Mouse (Mus musculus) left cerebral cortex, postnatal 36 days (tissue): ENCODE data around the gene Arrb2. TPM values are rescaled to one million over a fixed set of nuclear protein-coding genes. Genes with fewer than 3 reads are reported as not detected.

Experiments
- DNase-seq, 2 experiments: peaks; one replicate each; pipeline ENCODE4 v3.0.0; 2021 to 2022; ENCODE audit warnings: low spot score in 2 of 2, mixed read lengths in 1 of 2
- intact Hi-C: fragments of 180-260 bp; cut with DNase I; formaldehyde crosslinking; loops from one replicate; pipeline ENCODE4 v1.15.1; 2025
- total RNA-seq, 2 experiments: library from RNA; stranded (reverse); gene quantifications; 2 replicates each; pipeline ENCODE4 v1.2.3; 2021

The Arrb2 gene
- total RNA-seq, 2 experiments from 2014 or later: 55.5 to 76.0 TPM

DNA sequence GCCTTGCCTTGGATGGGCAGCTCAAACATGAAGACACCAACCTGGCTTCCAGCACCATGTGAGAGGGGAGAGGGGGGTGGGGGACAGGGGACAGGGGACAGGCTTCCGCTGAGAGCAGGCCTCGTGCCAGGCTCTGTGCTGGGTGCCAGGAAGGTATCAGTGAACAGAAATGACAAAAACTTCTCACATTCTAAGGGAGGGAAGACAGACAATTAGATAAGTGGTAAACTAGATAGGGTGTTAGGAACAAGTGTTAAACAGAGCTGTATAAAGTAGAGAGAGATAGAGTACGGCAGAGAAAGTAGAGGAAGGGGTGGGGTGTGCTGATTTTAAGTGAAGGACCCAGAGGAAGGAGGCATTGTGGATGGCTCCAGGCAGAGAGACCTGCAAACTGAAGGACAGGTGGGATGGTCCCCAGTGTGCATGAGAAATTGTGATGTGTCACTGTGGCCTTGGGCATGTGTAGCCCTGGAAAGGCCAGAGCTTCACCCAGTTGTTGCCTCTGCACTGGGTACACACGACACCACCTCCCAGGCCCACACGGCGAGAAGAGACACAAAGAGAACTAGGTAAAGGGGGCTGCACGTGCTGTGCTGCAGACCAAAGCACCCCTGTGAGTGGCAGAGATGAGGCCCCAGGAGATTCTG, 6.4 kb downstream of the Arrb2 start:
- DNase-seq: no peak
- intact Hi-C loops: loop anchor here (10.0 kb wide), 1 partner anchor 316 kb away; no protein-coding TSS in a partner anchor

DNA sequence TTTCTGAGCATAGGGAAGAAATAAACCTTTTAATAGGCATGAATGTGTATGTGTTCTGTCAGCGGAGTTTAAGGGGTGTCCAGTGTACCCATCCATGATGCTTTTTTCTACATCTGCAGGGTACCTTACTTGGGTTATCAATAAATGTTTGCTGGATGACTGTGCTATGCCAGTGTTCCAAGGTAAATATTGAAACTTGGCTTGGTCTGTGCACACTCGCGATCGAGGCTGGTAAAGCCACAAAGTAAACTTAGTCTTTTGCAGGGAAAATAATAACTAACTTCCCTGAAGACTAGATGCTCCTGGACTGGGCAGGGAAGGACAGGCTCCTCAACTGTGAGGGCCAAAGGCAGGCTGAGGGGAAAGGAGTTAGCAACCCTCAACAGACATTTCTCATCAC, 8.2 kb downstream of the Arrb2 start:
- intact Hi-C loops: no loop called here
- no peak for DNase-seq

DNA sequence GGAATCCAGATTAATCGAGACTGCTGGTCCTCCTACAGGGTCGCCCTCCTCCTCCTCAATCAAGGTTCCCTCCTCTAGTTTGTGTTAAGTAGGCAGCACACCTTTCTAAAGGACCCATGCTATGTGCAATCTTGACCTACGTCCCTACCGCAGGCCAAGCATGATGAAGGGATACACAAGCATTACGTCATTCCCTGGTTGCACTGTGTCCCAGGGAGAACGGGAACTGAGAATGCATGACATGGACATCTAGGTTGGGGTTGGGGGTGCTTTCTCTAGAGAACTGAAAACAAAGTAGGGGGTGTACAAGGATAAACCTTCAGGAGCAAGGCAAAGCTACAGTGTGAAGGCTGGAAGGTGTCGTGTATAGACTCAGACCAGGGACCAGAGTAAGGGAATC, 9.4 kb downstream of the Arrb2 start:
- intact Hi-C loops: no loop called here
- DNase-seq: no peak

DNA sequence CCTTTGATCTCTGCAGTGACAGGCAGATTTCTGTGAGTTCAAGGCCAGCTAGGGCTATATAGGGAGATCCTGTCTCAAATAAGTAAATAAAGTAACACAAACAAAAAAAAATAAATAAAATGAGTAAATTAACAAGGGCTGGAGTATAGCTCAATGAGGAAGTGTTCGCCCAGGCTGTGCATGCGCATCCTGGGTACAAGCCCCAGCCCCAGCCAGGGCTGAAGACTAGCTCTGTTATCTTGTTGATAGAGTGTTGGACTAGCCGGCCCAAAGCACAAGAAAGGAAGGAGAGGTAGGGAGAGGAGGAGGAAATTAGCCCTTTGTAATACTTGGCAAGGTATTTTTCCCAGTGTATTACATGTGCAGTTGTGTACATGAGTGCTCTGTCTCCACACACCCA, 11.5 kb downstream of the Arrb2 start:
- intact Hi-C loops: no loop called here
- no peak for DNase-seq

DNA sequence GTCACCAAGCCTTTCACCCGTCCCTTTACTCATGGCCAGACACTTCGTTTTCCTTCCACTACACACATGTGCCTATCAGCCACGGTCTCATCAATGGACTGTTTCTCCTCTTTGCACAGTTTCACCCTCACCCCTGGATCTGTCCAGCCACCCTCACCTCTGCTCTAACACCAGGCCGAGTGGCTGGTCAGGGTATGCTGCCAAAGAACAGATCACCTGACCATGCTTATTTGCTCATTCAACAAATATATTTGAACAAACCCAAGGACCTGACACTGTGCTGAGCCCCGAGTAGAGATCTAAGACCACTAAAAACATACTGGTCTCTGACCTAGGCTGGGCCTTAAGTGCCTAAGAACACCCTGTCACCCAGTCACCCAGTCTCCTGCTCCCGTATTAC, 12.2 kb downstream of the Arrb2 start:
- intact Hi-C loops: no loop called here
- no peak for DNase-seq

DNA sequence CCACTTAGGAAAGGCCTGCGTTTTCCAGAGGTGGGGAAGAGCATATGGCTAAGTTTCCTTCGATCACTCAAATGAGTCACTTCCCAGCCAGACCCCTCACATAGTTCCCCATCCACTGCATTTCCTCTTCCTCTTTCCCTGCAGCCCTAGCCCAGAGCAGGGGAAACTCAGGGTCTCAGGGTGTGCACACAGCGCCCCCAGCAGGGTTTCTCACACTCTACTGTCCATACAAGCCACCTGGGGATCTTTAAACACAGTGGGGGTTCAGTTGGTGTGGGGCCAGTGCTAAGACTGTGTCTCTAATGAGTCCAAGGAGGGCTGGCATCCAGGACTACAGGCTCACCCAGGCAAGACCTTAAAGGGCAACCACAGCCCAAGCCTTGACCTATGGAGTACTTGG, 14.3 kb downstream of the Arrb2 start:
- intact Hi-C loops: no loop called here
- DNase-seq: no peak

DNA sequence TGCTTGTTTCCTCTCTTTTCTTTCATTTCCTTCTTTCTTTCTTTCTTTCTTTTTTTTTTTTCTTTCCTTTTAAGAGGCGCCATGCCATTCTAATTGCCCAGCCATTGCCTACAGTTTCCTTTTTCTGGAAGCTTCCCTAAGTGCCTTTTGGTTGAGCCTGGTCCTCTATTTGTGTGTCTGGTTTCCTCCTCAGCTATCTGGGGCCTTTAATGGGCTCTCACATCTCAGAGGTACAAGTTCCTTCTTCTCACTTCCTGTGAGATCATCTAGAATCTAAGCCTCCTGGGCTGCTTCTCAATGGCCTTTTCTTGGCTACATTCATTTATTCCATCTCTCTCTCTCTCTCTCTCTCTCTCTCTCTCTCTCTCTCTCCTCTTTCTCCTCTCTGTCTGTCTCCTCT, 14.9 kb downstream of the Arrb2 start:
- DNase-seq: no peak
- intact Hi-C loops: no loop called here

DNA sequence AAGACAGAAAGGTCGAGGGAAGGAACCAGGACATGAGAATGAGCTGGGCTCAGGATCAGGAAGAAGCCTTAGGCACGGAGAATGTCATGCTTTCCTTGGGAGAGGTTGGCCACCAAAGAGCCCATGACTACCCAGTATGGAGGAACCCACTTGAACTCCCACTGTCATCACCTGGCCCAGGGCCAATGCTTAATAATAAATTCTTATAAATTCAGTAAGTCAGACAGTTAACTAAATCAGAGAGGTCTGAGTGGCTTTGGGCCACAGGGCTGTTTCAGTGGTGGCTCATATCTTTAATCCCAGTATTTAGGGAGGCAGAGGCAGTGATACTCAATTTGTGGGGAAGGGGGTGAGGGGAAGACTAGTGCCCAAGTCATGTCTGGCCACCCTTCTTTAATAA, 18.5 kb downstream of the Arrb2 start:
- DNase-seq: no peak
- intact Hi-C loops: loop anchor here (1.0 to 5.0 kb wide), 2 partner anchors 19 to 56 kb away; partner anchors contain the start of genes Arrb2 and Tm4sf5

DNA sequence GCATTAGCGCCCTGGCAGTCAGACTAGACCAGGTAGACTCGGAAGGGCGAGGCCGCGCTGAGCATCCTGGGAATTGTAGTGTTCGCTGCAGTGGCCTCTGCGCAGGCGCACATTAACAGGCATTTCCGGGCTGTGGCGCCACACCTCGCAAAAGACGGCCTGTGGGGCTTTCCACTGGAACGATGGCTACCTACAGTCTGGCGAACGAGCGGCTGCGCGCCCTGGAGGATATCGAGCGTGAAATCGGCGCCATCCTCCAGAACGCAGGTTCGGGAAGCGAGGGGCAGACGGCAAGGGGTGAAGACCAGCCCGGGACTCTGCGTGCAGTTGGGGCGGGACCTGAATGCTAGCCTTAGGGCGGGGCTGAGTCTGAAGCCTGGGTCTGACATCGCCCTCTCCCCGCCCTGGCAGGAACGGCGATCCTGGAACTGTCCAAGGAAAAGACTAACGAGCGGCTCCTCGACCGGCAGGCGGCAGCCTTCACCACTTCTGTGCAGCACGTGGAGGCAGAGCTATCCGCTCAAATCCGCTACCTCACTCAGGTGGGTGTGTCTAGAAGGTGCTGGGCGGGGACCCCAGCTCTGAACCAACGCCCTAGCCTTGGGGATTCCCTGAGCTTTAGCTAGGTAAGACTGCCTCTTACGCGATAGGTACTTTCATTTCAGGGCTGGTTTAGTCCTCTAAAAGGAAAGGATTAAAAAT, 19.5 kb downstream of the Arrb2 start, which contains the start of gene Med11:
Gene Med11 (plus strand): TSS at position 123 of the 702 bp plus-strand sequence.
- intact Hi-C loops: loop anchor here (1.0 to 5.0 kb wide), 2 partner anchors 20 to 55 kb away; partner anchors contain the start of genes Arrb2 and Tm4sf5
- DNase-seq: peak; percentile 95 to 96

DNA sequence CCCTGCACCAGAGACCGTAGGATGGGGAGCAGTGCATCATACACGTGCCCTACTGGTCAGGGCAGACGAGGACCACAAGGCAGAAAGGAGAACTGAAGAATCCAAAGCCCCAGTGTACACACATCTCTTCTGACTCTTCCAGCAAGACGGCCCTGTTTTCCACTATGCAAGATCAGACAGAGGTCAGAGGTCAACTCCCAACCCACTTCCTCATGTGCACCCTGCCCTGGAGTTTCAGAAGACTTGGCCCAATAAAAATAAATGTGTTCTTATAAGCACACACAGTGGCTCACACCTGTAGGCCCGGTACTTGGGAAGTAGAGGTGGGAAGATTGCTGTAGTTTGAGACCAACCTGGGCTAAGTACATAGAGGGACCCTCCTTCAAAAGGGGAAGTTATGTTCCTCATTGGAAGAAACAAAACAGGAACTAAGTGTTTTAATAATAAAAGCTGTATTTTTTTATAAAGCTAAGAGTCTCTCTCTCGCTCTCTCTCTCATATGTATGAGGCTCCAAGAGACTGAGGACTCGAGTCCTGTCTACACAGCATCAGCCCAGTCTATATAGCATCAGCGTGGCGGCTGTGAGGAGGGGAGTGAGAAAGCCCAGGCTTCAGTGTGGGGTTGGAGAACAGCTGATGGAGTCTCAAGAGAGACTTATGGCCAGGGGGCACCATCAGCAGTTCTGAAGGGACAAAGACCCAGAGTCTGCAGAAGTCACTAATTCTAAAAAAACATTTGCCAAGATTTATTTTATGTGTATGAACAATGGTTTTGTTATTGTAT, 21.0 kb downstream of the Arrb2 start:
- intact Hi-C loops: loop anchor here (5.0 kb wide), 1 partner anchor 54 kb away; the partner anchor contains the start of gene Tm4sf5
- no peak for DNase-seq

DNA sequence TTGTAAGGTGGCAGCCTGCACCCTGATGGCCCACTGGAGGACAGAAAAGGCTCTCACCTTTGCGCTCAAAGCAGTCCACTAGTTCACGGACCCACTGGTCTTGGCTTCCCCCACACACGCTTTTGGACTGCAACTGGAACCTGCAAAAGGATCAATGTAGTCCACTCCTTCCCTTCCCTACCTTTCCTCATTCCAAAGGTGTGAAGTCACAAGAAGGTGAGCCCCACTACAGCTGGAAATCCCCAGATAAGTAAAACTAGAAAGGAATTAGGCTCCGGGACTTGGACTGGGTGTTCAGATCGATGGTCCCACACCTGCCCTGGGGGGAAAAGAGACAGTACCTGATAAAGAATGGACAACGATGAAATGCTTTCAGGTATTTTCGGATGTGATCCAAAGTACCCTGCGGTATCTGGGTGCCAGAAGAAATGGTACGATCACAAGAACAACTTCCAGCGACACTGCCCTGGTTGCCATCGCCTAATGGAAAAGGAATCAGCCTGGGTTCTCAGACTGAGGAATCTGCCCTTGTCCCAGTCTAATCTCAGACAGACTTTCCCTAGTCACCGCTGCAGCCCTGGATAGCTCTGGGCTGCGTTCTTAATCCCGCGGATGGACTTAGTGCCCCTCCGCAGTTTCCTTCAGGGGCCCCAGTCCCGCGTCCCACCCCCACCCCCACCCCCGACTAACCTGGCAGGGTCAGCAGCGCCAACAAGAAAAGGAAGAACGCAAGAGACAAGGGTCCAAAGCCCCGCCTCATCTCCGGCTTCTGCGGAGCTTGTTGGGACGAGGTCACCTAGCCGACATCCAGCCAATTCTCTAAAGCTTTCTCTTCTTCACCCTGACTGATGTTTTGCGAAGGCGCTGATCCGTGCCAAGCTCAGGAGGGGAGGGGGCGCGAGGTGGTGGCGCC, 26.5 kb downstream of the Arrb2 start, which contains the start of gene Zmynd15:
Gene Zmynd15 (plus strand): TSS at position 746 of the 913 bp plus-strand sequence.
- DNase-seq: no peak
- intact Hi-C loops: no loop called here

DNA sequence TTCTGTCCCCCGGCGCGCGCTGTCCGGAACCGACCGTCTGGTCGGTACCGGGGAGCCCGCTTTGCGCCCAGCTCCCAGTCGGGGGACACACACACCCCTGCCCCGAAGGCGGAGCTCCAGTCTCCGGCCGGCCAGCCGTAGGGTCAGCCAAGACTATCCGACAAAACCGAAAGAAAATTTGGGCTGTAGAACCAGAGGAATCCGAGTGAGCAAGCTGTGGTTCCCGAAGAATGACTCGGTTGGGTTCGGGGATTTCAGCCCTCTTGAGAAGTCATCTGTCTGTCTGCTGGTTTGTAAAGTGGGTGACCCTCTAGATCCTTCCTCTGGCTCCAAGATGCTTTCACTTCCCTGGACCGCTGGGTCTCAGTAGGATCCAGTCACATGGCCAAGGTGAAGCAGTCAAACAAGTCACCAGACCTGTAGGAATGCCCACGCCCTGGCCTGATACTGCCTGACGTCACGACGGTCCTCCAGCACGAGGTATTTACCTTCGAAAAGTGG, 27.2 kb downstream of the Arrb2 start, which contains the start of gene Cxcl16:
Gene Cxcl16 (minus strand): TSS at position 384 of the 501 bp plus-strand sequence.
- intact Hi-C loops: no loop called here
- no peak for DNase-seq

DNA sequence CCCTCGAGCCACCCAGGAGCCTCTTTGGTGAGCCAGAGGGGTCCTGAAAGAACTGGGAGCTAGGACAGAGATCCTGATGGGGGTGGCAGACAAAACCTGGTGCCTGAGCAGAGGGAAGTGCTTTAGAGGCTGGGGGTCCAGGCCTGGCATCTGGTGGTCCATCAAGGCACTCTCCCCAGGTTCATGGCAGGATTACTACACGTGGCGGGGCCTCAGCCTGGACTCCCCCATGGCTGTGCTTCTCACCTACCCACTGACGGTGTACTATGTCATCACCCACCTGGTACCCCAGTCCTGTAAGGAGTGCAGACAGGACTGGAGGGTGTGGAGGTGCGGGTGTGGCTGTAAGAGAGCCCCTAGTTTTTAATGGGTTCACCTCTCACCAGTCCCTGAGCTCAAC, 31.5 kb downstream of the Arrb2 start:
- intact Hi-C loops: no loop called here
- DNase-seq: no peak

DNA sequence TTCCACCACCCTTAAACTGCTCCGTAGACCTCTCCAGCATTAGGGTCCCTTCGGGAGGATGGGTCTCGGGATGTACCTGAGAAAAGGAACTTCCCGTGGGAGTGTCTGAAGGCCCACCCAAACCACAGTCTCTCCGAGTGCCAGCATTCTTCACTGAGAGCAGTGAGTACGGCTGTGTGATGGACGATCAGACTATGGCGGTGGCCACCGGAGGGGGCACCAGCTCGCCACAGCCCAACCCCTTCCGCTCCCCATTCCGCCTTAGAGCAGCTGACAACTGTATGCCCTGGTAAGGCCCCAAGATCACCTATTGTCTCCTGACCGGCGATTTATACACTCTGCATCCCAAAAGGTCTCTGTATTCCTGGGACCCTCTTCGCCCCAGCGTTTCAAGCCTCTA, 32.8 kb downstream of the Arrb2 start:
- DNase-seq: no peak
- intact Hi-C loops: no loop called here

DNA sequence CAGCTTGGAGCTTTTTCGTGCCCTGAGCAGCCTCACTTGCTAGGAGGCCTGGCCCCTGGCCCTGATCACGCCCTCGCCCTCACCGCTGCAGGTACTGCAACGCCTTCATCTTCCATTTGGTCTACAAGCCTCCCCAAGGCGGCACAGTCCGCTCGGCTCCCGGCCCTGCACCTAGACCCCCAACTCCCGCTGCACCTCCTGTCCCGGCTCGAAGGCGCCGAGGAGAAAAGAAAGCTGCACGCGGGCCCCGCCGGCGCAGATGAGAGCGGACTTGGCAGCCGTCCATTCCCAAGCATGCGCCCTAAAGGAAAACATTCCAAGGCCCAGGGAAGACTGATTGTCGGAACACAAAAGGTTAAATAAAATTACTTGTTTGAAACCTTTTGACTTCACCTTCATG, 33.4 kb downstream of the Arrb2 start:
- no peak for DNase-seq
- intact Hi-C loops: no loop called here

DNA sequence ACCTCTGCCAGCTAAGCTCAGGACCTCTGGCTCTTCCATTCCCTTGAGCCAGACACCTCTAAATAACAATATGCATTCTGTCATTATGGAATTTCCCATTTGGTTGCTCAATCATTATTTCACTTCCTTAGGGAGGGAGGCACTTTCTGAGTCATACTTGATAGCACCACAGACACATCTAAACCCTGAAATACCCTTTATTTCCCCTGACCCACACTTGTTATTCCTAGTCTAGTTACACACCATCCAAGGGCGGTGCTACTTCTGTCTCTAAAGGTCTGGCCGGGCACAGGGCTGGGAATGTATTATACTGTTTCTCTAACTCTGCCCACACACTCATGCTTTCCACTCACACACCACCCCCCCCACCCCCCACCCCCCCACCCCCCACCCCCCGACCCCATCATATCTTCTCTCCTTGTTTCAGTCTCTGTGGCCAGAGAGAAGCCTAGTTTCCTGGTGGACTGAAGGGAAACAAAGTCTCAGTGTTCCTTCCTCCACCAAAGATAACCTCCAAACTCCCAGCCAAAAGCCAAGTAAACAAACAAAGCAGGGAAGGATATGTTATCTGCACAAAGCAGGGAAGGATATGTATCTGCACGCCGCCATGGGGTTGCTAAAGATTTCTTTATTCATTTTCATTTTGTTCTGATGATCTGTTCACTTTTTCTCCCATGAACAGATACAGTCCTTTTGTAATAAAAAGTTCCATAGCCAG, 35.6 kb downstream of the Arrb2 start:
- intact Hi-C loops: no loop called here
- no peak for DNase-seq

DNA sequence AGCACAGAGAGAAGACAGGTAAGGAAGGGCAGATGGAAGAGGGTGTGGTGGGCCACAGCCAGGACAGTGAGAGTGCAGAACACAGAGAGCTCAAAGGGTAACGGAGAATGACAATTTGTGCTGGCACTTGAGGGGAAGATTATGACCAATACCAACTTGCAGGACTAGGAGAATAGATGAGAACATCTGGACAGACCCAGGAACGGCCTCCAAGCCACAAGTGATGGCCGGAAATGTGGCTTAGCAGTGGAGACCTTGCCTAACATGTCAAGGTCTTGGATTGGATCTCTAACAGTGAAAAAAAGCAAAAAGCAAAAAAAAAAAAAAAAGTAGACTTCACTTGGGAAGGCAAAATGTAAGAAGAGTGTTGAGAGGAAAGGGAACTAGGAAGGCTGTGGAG, 37.3 kb downstream of the Arrb2 start:
- no peak for DNase-seq
- intact Hi-C loops: no loop called here

DNA sequence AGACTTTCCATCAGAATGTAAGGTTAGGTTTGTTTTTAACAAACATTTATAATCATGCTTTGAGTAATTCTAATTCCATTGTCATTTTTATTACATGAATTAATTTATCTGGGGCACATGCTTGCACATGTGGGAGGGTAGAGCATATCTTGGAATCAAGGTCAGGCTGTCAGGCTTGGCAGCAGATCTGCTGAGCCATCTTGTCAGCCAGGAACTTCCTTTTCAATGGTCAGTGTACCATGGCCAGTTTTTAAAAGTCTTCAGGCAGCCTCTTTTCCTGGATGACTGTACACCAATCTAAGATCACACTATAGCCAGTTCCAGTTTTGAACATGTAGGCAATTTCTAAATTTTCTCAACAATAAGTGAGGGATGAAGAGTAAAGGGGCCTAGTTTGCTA, 40.3 kb downstream of the Arrb2 start:
- intact Hi-C loops: no loop called here

More for the DNA sequence above, 40.3 kb downstream of the Arrb2 start:
- DNase-seq: no peak
